Mouse (Mus musculus) CH12.LX (cell line): ENCODE measurements around the gene Hcrtr1. TPM values are rescaled to one million over a fixed set of nuclear protein-coding genes. Genes with fewer than 3 reads are reported as not detected.

Experiments
- DNase-seq: peaks from one replicate; pipeline ENCODE4 v3.0.0-alpha.2; 2013; ENCODE audit errors: extremely low read depth
- H3K27ac ChIP-seq: 2 replicates; pipeline ENCODE4 v1.5.1; 2012; ENCODE audit warnings: low read depth, mild to moderate bottlenecking, control low read depth, moderate library complexity; ENCODE audit not compliant: insufficient read depth
- H3K27me3 ChIP-seq: replicated peaks from 2 replicates; pipeline ENCODE3; 2012; ENCODE audit warnings: inconsistent platforms
- H3K36me3 ChIP-seq, 2 experiments: replicated peaks in 1 of 2; 2 replicates each; pipeline versions ENCODE3 to v1.6.1; 2012; ENCODE audit warnings: inconsistent platforms in 1 of 2, low read length in 1 of 2, mild to moderate bottlenecking in 1 of 2, mixed read lengths in 1 of 2, moderate library complexity in 1 of 2; ENCODE audit not compliant: control insufficient read depth in 1 of 2, insufficient read depth in 1 of 2
- H3K4me1 ChIP-seq, 2 experiments: 2 replicates each; pipeline ENCODE4 v1.6.1; 2012; ENCODE audit warnings: inconsistent platforms in 1 of 2, moderate library complexity in 1 of 2; ENCODE audit not compliant: insufficient read depth in 2 of 2, control insufficient read depth in 1 of 2
- H3K4me2 ChIP-seq: 2 replicates; pipeline ENCODE4 v1.6.1; 2012; ENCODE audit warnings: low read depth, mild to moderate bottlenecking, control low read depth; ENCODE audit not compliant: poor library complexity, insufficient read depth, severe bottlenecking
- H3K4me3 ChIP-seq, 3 experiments: fragments of 150-350 bp in 1 of 3; sonication (generic) in 1 of 3; replicated peaks in 1 of 3; 2 replicates each; pipeline versions ENCODE3 to v1.5.1; 2011 to 2012; ENCODE audit warnings: low read depth in 2 of 3, low read length in 2 of 3, mild to moderate bottlenecking in 2 of 3, moderate library complexity in 2 of 3, control low read depth in 1 of 3, improper control_type of control experiment in 1 of 3, inconsistent platforms in 1 of 3, mixed read lengths in 1 of 3; ENCODE audit not compliant: poor library complexity in 1 of 3
- H3K79me2 ChIP-seq: replicated peaks from 2 replicates; pipeline ENCODE4 v1.6.1; 2012; ENCODE audit warnings: mild to moderate bottlenecking, moderate library complexity; ENCODE audit not compliant: control insufficient read depth, poor library complexity, insufficient read depth, severe bottlenecking; ENCODE audit errors: extremely low read depth
- H3K9ac ChIP-seq: 2 replicates; pipeline ENCODE4 v1.6.1; 2012; ENCODE audit warnings: low read depth, mild to moderate bottlenecking, control low read depth, moderate library complexity; ENCODE audit not compliant: insufficient read depth
- H3K9me3 ChIP-seq: replicated peaks from 2 replicates; pipeline ENCODE3; 2012; ENCODE audit warnings: low read length, inconsistent platforms, mixed read lengths
- BHLHE40 ChIP-seq: IDR thresholded peaks from 2 replicates; pipeline ENCODE4 v1.6.1; 2011; ENCODE audit warnings: mild to moderate bottlenecking, low read depth, low read length, improper control_type of control experiment
- CHD2 ChIP-seq: IDR thresholded peaks from 2 replicates; pipeline ENCODE4 v1.6.1; 2011; ENCODE audit warnings: low read length, improper control_type of control experiment
- CTCF ChIP-seq, 2 experiments: IDR thresholded peaks in 1 of 2; conservative IDR thresholded peaks in 1 of 2; 2 replicates each; pipeline ENCODE4 v1.5.1; 2011 to 2012; ENCODE audit warnings: low read depth in 2 of 2, low read length in 2 of 2, improper control_type of control experiment in 1 of 2, inconsistent platforms in 1 of 2, mild to moderate bottlenecking in 1 of 2, moderate library complexity in 1 of 2
- E2F4 ChIP-seq: IDR thresholded peaks from 2 replicates; pipeline ENCODE4 v1.6.1; 2011; ENCODE audit warnings: low read depth, low read length, improper control_type of control experiment; ENCODE audit not compliant: insufficient replicate concordance
- ETS1 ChIP-seq: conservative IDR thresholded peaks from 2 replicates; pipeline ENCODE4 v1.6.1; 2012; ENCODE audit warnings: low read depth, mild to moderate bottlenecking, inconsistent platforms, low read length, improper control_type of control experiment, moderate library complexity
- HCFC1 ChIP-seq: IDR thresholded peaks from 2 replicates; pipeline ENCODE4 v1.6.1; 2012; ENCODE audit warnings: low read depth, mild to moderate bottlenecking, inconsistent platforms, low read length, improper control_type of control experiment
- IRF4 ChIP-seq: IDR thresholded peaks from 2 replicates; pipeline ENCODE4 v1.6.1; 2014; ENCODE audit warnings: low read depth, mild to moderate bottlenecking, inconsistent platforms, low read length, improper control_type of control experiment
- KAT2A ChIP-seq: IDR thresholded peaks from 2 replicates; pipeline ENCODE4 v1.6.1; 2012; ENCODE audit warnings: low read length, improper control_type of control experiment, inconsistent platforms; ENCODE audit not compliant: insufficient replicate concordance
- MAX ChIP-seq: IDR thresholded peaks from 2 replicates; pipeline ENCODE4 v1.6.1; 2011; ENCODE audit warnings: low read length, improper control_type of control experiment
- MAZ ChIP-seq: IDR thresholded peaks from 2 replicates; pipeline ENCODE4 v1.6.1; 2012; ENCODE audit warnings: low read depth, mild to moderate bottlenecking, inconsistent platforms, low read length, improper control_type of control experiment, moderate library complexity
- MXI1 ChIP-seq: IDR thresholded peaks from 2 replicates; pipeline ENCODE4 v1.6.1; 2011; ENCODE audit warnings: mild to moderate bottlenecking, low read depth, low read length, improper control_type of control experiment
- MYC ChIP-seq: IDR thresholded peaks from 2 replicates; pipeline ENCODE4 v1.6.1; 2011; ENCODE audit warnings: low read depth, mild to moderate bottlenecking, improper control_type of control experiment, low read length
- NELFE ChIP-seq: IDR thresholded peaks from 2 replicates; pipeline ENCODE4 v1.6.1; 2011; ENCODE audit warnings: low read depth, low read length, improper control_type of control experiment
- NRF1 ChIP-seq: IDR thresholded peaks from 2 replicates; pipeline ENCODE4 v1.6.1; 2014; ENCODE audit warnings: low read depth, mild to moderate bottlenecking, inconsistent platforms, low read length, improper control_type of control experiment, moderate library complexity
- POLR2A ChIP-seq: IDR thresholded peaks from 2 replicates; pipeline ENCODE4 v1.6.1; 2011; ENCODE audit warnings: low read depth, mild to moderate bottlenecking, improper control_type of control experiment, low read length
- RAD21 ChIP-seq: IDR thresholded peaks from 2 replicates; pipeline ENCODE4 v1.6.1; 2011; ENCODE audit warnings: low read depth, mild to moderate bottlenecking, low read length, improper control_type of control experiment, moderate library complexity
- RCOR1 ChIP-seq: conservative IDR thresholded peaks from 2 replicates; pipeline ENCODE4 v1.6.1; 2012; ENCODE audit warnings: low read depth, mild to moderate bottlenecking, inconsistent platforms, low read length, improper control_type of control experiment
- SIN3A ChIP-seq: IDR thresholded peaks from 2 replicates; pipeline ENCODE4 v1.6.1; 2012; ENCODE audit warnings: low read length, improper control_type of control experiment, inconsistent platforms
- SMC3 ChIP-seq: IDR thresholded peaks from 2 replicates; pipeline ENCODE4 v1.6.1; 2011; ENCODE audit warnings: low read depth, low read length, improper control_type of control experiment
- TCF12 ChIP-seq: IDR thresholded peaks from 2 replicates; pipeline ENCODE4 v1.6.1; 2014; ENCODE audit warnings: low read depth, mild to moderate bottlenecking, inconsistent platforms, low read length, improper control_type of control experiment
- UBTF ChIP-seq: IDR thresholded peaks from 2 replicates; pipeline ENCODE4 v1.6.1; 2012; ENCODE audit warnings: low read depth, mild to moderate bottlenecking, inconsistent platforms, low read length, improper control_type of control experiment, moderate library complexity
- USF1 ChIP-seq: IDR thresholded peaks from 2 replicates; pipeline ENCODE4 v1.6.1; 2014; ENCODE audit warnings: low read depth, mild to moderate bottlenecking, inconsistent platforms, low read length, improper control_type of control experiment
- ZC3H11A ChIP-seq: IDR thresholded peaks from 2 replicates; pipeline ENCODE4 v1.6.1; 2012; ENCODE audit warnings: low read depth, mild to moderate bottlenecking, inconsistent platforms, low read length, improper control_type of control experiment
- ZMIZ1 ChIP-seq: IDR thresholded peaks from 2 replicates; pipeline ENCODE4 v1.6.1; 2012; ENCODE audit warnings: low read depth, mild to moderate bottlenecking, inconsistent platforms, low read length, improper control_type of control experiment
- ZNF384 ChIP-seq: IDR thresholded peaks from 2 replicates; pipeline ENCODE4 v1.6.1; 2012; ENCODE audit warnings: low read depth, low read length, improper control_type of control experiment, inconsistent platforms
- dilution Hi-C: fragments of 300-500 bp; cut with MboI; formaldehyde crosslinking; loops from 2 replicates; pipeline ENCODE4 v1.14.3; 2020; ENCODE audit warnings: low sequenced_read_pairs; ENCODE audit not compliant: extremely low pct_unique_long_range_greater_than_20kb, extremely low pct_ligation_motif_present
- in situ Hi-C: fragments of 300-500 bp; cut with MboI; formaldehyde crosslinking; loops from 3 replicates; pipeline ENCODE4 v1.14.3; 2019; ENCODE audit warnings: low sequenced_read_pairs, low pct_ligation_motif_present, low pct_unique_long_range_greater_than_20kb, mixed read lengths
- polyA plus RNA-seq: library from polyadenylated mRNA; unstranded; fragments of >175 nt; gene quantifications from 2 replicates; pipeline ENCODE4 v1.2.1, GENCODE M21; 2012; ENCODE audit warnings: low read depth; ENCODE audit not compliant: insufficient read length
- total RNA-seq, 2 experiments: library from RNA; depleted of rRNA; stranded (reverse); fragments of 300-350 nt in 1 of 2; fragments of >200 nt in 1 of 2; gene quantifications; 2 replicates each; pipeline ENCODE4 v1.2.3; 2012 to 2014

Hcrtr1 gene
- total and polyA plus RNA-seq, 3 experiments, result not detected

GRCm38 (mm10) chr4:130121560-130121959 is 17.6 kb downstream of the Hcrtr1 start:
- Histone ChIP-seq H3K79me2 (no peaks in the 10 kb centered on the region; the same call in 1 of the 2 replicates), H3K9me3 (no peaks in the 10 kb centered on the region), H3K9ac (no peak overlapping the region), H3K4me1 (no peaks in the 10 kb centered on the region), H3K4me3 (no peak overlapping the region), H3K27me3 (no peaks in the 10 kb centered on the region), H3K4me2 (no peak overlapping the region), H3K36me3 (peaks cover 48 to 61% of the 10 kb centered on the region in 2 experiments), H3K27ac (no peak overlapping the region)
- no peak for TF ChIP-seq BHLHE40
- TF ChIP-seq SIN3A, result no peak
- TF ChIP-seq NELFE, result no peak
- no peak for TF ChIP-seq USF1
- TF ChIP-seq CHD2, result no peak
- no peak for TF ChIP-seq HCFC1
- no peak for TF ChIP-seq KAT2A
- no peak for TF ChIP-seq NRF1
- TF ChIP-seq E2F4, result no peak
- no peak for TF ChIP-seq MYC
- TF ChIP-seq ETS1, result no peak
- TF ChIP-seq UBTF, result no peak
- in situ Hi-C loops, result no loop called here
- DNase-seq, result no peak
- dilution Hi-C loops, result no loop called here

GRCm38 (mm10) chr4:130120752-130121151 is 18.4 kb downstream of the Hcrtr1 start:
- Histone ChIP-seq H3K36me3 (peaks cover 40 to 59% of the 10 kb centered on the region in 2 experiments), H3K9ac (no peak overlapping the region), H3K4me2 (no peak overlapping the region), H3K9me3 (no peaks in the 10 kb centered on the region), H3K79me2 (no peaks in the 10 kb centered on the region; the same call in 1 of the 2 replicates), H3K27ac (no peak overlapping the region), H3K27me3 (no peaks in the 10 kb centered on the region), H3K4me1 (no peaks in the 10 kb centered on the region), H3K4me3 (no peak overlapping the region)
- no peak for DNase-seq
- dilution Hi-C loops (no loop called here), in situ Hi-C loops (no loop called here)
- TF ChIP-seq POLR2A, result no peak
- TF ChIP-seq RAD21, result no peak
- TF ChIP-seq MXI1, result no peak
- TF ChIP-seq E2F4, result no peak
- TF ChIP-seq CTCF (conservative IDR thresholded peaks at IDR 0.05 in 1 of 2, IDR thresholded peaks at IDR 0.05 in 1 of 2; ENCODE audit: low read depth in 2 of 2, low read length in 2 of 2), result no peak
- no peak for TF ChIP-seq CHD2
- TF ChIP-seq BHLHE40, result no peak
- no peak for TF ChIP-seq SMC3
- TF ChIP-seq MAX, result no peak
- TF ChIP-seq ZC3H11A, result no peak
- TF ChIP-seq RCOR1, result no peak
- TF ChIP-seq KAT2A, result no peak
- TF ChIP-seq IRF4, result no peak
- TF ChIP-seq ETS1, result no peak
- no peak for TF ChIP-seq ZNF384
- TF ChIP-seq NELFE, result no peak
- TF ChIP-seq ZMIZ1, result no peak
- TF ChIP-seq UBTF, result no peak
- no peak for TF ChIP-seq TCF12
- TF ChIP-seq MAZ, result no peak
